ENCODE assay signal across 8 mouse cellular contexts in genomic region chr9:37347988-37348642, GRCm38 (mm10). TPM values are rescaled to one million over a fixed set of nuclear protein-coding genes. Genes with fewer than 3 reads are reported as not detected.
DNase-seq lines count a peak whose midpoint lies in the region; ATAC-seq and TF ChIP-seq lines count a peak whose summit lies in the region.

Gene Ccdc15 (minus strand): TSS chr9:37348432.

- no peaks in the 10 kb centered on the region for H3K27me3 ChIP-seq in ES-Bruce4 (ENCODE audit: control insufficient read depth, insufficient read depth, low read length, poor library complexity, severe bottlenecking)
- no peaks in the 10 kb centered on the region for H3K27me3 ChIP-seq in forebrain, embryonic 13.5 days
- H3K27me3 ChIP-seq in liver, postnatal 0 days (ENCODE audit: insufficient read depth, low read length), result no peaks in the 10 kb centered on the region
- no peaks in the 10 kb centered on the region for H3K27me3 ChIP-seq in neural tube, embryonic 14.5 days (ENCODE audit: control insufficient read depth, insufficient read depth, low read length)

- H3K27ac ChIP-seq in ES-Bruce4 (ENCODE audit: insufficient read depth, low read length), result peak within 1 kb of the TSS; percentile 73
- H3K27ac ChIP-seq in forebrain, embryonic 13.5 days, result peak within 1 kb of the TSS; percentile 88
- H3K27ac ChIP-seq in liver, postnatal 0 days (ENCODE audit: low read depth), result peak within 1 kb of the TSS; percentile 95
- peak within 1 kb of the TSS; percentile 91 for H3K27ac ChIP-seq in neural tube, embryonic 14.5 days (ENCODE audit: low read depth, low read length)

- peak within 1 kb of the TSS; percentile 91 for H3K9ac ChIP-seq in ES-Bruce4 (ENCODE audit: low read depth, poor library complexity, severe bottlenecking)
- H3K9ac ChIP-seq in forebrain, embryonic 13.5 days, result peak within 1 kb of the TSS; percentile 87
- H3K9ac ChIP-seq in liver, postnatal 0 days (replicated peaks), result peak within 1 kb of the TSS; percentile 82
- peak within 1 kb of the TSS; percentile 78 for H3K9ac ChIP-seq in neural tube, embryonic 14.5 days (replicated peaks; ENCODE audit: low read depth, low read length)

- ATAC-seq in cerebellum, adult (ENCODE audit: insufficient number of reproducible peaks, low FRiP score, low TSS enrichment), result peak; percentile 99
- peak; percentile 99 for ATAC-seq in forebrain, embryonic 13.5 days
- peak; percentile 95 for ATAC-seq in liver, postnatal 0 days
- ATAC-seq in neural tube, embryonic 14.5 days (ENCODE audit: low read depth), result peak; percentile 99

- under 1% methylated on average over 41 of the region's 41 CpGs for WGBS in forebrain, embryonic 13.5 days
- under 1% methylated on average over 41 of the region's 41 CpGs for WGBS in large intestine, adult 2 months
- under 1% methylated on average over 41 of the region's 41 CpGs for WGBS in liver, postnatal 0 days (ENCODE audit: insufficient replicate concordance)
- 0% methylated on average over 41 of the region's 41 CpGs for WGBS in neural tube, embryonic 14.5 days

- TF ChIP-seq CTCF in ES-Bruce4 (IDR thresholded peaks at IDR 0.05; ENCODE audit: low read depth, low read length), result no peak
- TF ChIP-seq CTCF in liver, postnatal 0 days (IDR thresholded peaks at IDR 0.05; ENCODE audit: low read depth), result 0 out of 2 replicates have a peak, but pooled peaks have one; percentile 9

- 0 out of 2 replicates have a peak, but pooled peaks cover 2% of the 10 kb centered on the region for H3K36me3 ChIP-seq in ES-Bruce4 (ENCODE audit: control insufficient read depth, insufficient read depth, low read length, poor library complexity, severe bottlenecking)
- 0 out of 2 replicates have a peak, but pooled peaks cover 6% of the 10 kb centered on the region for H3K36me3 ChIP-seq in forebrain, embryonic 13.5 days (ENCODE audit: poor library complexity, severe bottlenecking)
- H3K36me3 ChIP-seq in liver, postnatal 0 days (replicated peaks; ENCODE audit: insufficient read depth, low read length), result peaks cover 3% of the 10 kb centered on the region; the same call in 1 of the 2 replicates
- H3K36me3 ChIP-seq in neural tube, embryonic 14.5 days (ENCODE audit: control insufficient read depth, insufficient read depth, low read length), result no peaks in the 10 kb centered on the region

- H3K4me2 ChIP-seq in forebrain, embryonic 13.5 days, result peak within 1 kb of the TSS; percentile 70
- H3K4me2 ChIP-seq in liver, postnatal 0 days (ENCODE audit: low read depth, low read length), result peak within 1 kb of the TSS; percentile 84
- H3K4me2 ChIP-seq in neural tube, embryonic 14.5 days (ENCODE audit: low read depth, low read length), result peak within 1 kb of the TSS; percentile 89

- H3K4me1 ChIP-seq in ES-Bruce4 (ENCODE audit: control insufficient read depth, insufficient read depth, low read length), result no peaks in the 10 kb centered on the region
- H3K4me1 ChIP-seq in forebrain, embryonic 13.5 days, result peaks cover 14% of the 10 kb centered on the region
- peaks cover 16% of the 10 kb centered on the region for H3K4me1 ChIP-seq in liver, postnatal 0 days (ENCODE audit: insufficient read depth)
- H3K4me1 ChIP-seq in neural tube, embryonic 14.5 days (ENCODE audit: control insufficient read depth, insufficient read depth, low read length), result peaks cover 13% of the 10 kb centered on the region

- peak; percentile 98 to 99 for DNase-seq in heart, postnatal 10 days
- peak; percentile 97 for DNase-seq in large intestine, adult 2 months (ENCODE audit: low read depth, low spot score)
- peak; percentile 98 for DNase-seq in liver, postnatal 0 days
- peak; percentile 96 for DNase-seq in testis, postnatal 10 days (ENCODE audit: low spot score)

- intact Hi-C loops in heart, postnatal 10 days (cut with DNase I), result loop anchor here (5.0 kb wide), 1 partner anchor 54 kb away; the partner anchor contains the start of gene Robo4

- peak; percentile 35; the same call in 1 of the 2 replicates for TF ChIP-seq EP300 in ES-Bruce4 (IDR thresholded peaks at IDR 0.05; ENCODE audit: insufficient read depth, low read depth, low read length)
- peak; percentile 30; the same call in 1 of the 2 replicates for TF ChIP-seq EP300 in liver, postnatal 0 days (IDR thresholded peaks at IDR 0.05; ENCODE audit: low read depth)

- peak; percentile 90 for TF ChIP-seq POLR2A in ES-Bruce4 (IDR thresholded peaks at IDR 0.05; ENCODE audit: insufficient read depth, low read length)

- no peaks in the 10 kb centered on the region for H3K9me3 ChIP-seq in ES-Bruce4 (replicated peaks; ENCODE audit: control insufficient read depth, insufficient read depth, low read length, poor library complexity, severe bottlenecking)
- no peaks in the 10 kb centered on the region for H3K9me3 ChIP-seq in forebrain, embryonic 13.5 days (replicated peaks)
- no peaks in the 10 kb centered on the region for H3K9me3 ChIP-seq in liver, postnatal 0 days (ENCODE audit: low read length)
- no peaks in the 10 kb centered on the region for H3K9me3 ChIP-seq in neural tube, embryonic 14.5 days (ENCODE audit: control insufficient read depth, low read length)

- H3K4me3 ChIP-seq in ES-Bruce4 (ENCODE audit: low read depth, low read length), result peak within 1 kb of the TSS; percentile 99
- peak within 1 kb of the TSS; percentile 77 for H3K4me3 ChIP-seq in forebrain, embryonic 13.5 days
- H3K4me3 ChIP-seq in liver, postnatal 0 days (ENCODE audit: low read depth, low read length), result peak within 1 kb of the TSS; percentile 75
- H3K4me3 ChIP-seq in neural tube, embryonic 14.5 days (ENCODE audit: low read depth, low read length), result peak within 1 kb of the TSS; percentile 78

RNA-seq across cellular contexts. Expression of gene Ccdc15, which starts in this region (rescaled TPM):
- 18.6 and 19.5 TPM in 2 replicates for polyA plus RNA-seq in ES-Bruce4 (2011; ENCODE audit: insufficient read depth, insufficient read length, low read depth, missing spikeins)
- polyA plus RNA-seq in forebrain, embryonic 13.5 days (2015; fragmentation: Nextera tagmentation; extraction: Ambion mirVana), result 9.5 and 12.6 TPM in 2 replicates
- total RNA-seq in heart, postnatal 10 days (2021), result 1 to 10 TPM; 2.3 to 2.9 TPM
- polyA plus RNA-seq in large intestine, adult 2 months (2012; rRNA removed), result 0.43 and 0.60 TPM in 2 replicates
- polyA plus RNA-seq in liver, postnatal 0 days (2015; fragmentation: Nextera tagmentation; extraction: Ambion mirVana), result 2.6 and 2.7 TPM in 2 replicates
- polyA plus RNA-seq in neural tube, embryonic 14.5 days (2014; fragmentation: Nextera tagmentation; extraction: Ambion mirVana), result 7.4 and 8.7 TPM in 2 replicates

Comparison
In these comparisons a context has a peak if more than half of its experiments do, and no peak if none do; other contexts are left out.
1. Peak in every context shown above with its lines: DNase-seq, ATAC-seq, H3K4me3 ChIP-seq and H3K27ac ChIP-seq.
2. Peak in DNase-seq in large intestine, adult 2 months; RNA of the gene not detected or under 1 TPM.